8 mouse cellular contexts compared by ENCODE assay signal in the genomic region with DNA sequence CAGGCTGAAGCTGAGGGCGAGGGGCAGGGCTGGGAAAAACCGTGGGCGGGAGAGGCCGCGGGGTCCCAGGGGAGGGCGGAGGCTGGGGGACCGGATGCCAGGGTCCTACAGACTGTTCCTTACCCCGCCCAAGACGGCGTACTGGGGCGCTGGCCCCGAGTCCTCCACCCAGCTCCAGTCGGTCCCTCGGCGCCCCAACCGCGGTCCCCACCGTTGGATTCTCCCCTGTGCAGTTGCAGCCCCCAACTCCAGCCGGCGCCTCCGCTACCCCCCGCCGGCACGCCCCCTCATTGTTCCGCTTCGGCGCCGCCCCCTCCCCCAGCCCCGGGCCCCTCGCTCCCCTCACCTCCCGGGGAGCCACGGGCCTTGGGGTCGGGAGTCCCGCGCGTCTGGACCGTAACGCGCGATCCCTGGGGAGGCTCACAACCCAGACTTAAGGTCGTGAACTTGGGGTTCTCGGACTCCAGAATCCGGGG. TPM values are rescaled to one million over a fixed set of nuclear protein-coding genes. Genes with fewer than 3 reads are reported as not detected.
DNase-seq lines count a peak whose midpoint lies in the region; ATAC-seq and TF ChIP-seq lines count a peak whose summit lies in the region.

No protein-coding gene starts in this region.

- H3K9me3 ChIP-seq in G1E (replicated peaks) = no peaks in the 10 kb centered on the region
- H3K9me3 ChIP-seq in heart, embryonic 11.5 days (replicated peaks; ENCODE audit: control insufficient read depth, low read length) = no peaks in the 10 kb centered on the region
- no peaks in the 10 kb centered on the region for H3K9me3 ChIP-seq in kidney, embryonic 15.5 days (replicated peaks)

- H3K4me2 ChIP-seq in heart, embryonic 11.5 days = peak overlapping the region; percentile 97
- H3K4me2 ChIP-seq in kidney, embryonic 15.5 days = peak overlapping the region; percentile 73

- TF ChIP-seq POLR2A in spleen, adult 2 months (IDR thresholded peaks at IDR 0.05; ENCODE audit: low read depth, low read length) = peak; percentile 32; the same call in 1 of the 2 replicates

- H3K36me3 ChIP-seq in G1E (replicated peaks) = peaks cover 24% of the 10 kb centered on the region
- peaks cover 22% of the 10 kb centered on the region for H3K36me3 ChIP-seq in heart, embryonic 11.5 days (ENCODE audit: control insufficient read depth, insufficient read depth, low read length)
- H3K36me3 ChIP-seq in kidney, embryonic 15.5 days = peaks cover 38% of the 10 kb centered on the region
- peaks cover 19% of the 10 kb centered on the region for H3K36me3 ChIP-seq in spleen, adult 2 months (ENCODE audit: control insufficient read depth, insufficient read depth, low read length)

- TF ChIP-seq CTCF in G1E (IDR thresholded peaks at IDR 0.05; ENCODE audit: low read depth, low read length) = no peak
- no peak for TF ChIP-seq CTCF in spleen, adult 2 months (IDR thresholded peaks at IDR 0.05; ENCODE audit: extremely low read depth, insufficient read depth, insufficient read length, insufficient replicate concordance)

- peaks cover 56% of the 10 kb centered on the region for H3K4me1 ChIP-seq in G1E (ENCODE audit: insufficient read depth, low read depth, low read length)
- H3K4me1 ChIP-seq in heart, embryonic 11.5 days (ENCODE audit: control insufficient read depth, insufficient read depth, low read length) = peaks cover 26% of the 10 kb centered on the region
- H3K4me1 ChIP-seq in kidney, embryonic 15.5 days = peaks cover 60% of the 10 kb centered on the region
- peaks cover 20% of the 10 kb centered on the region for H3K4me1 ChIP-seq in spleen, adult 2 months (ENCODE audit: control insufficient read depth, insufficient read depth, insufficient read length)

- peaks cover 13% of the 10 kb centered on the region for H3K27me3 ChIP-seq in G1E (ENCODE audit: insufficient read depth, low read length)
- H3K27me3 ChIP-seq in heart, embryonic 11.5 days (ENCODE audit: control insufficient read depth, insufficient read depth, low read length) = no peaks in the 10 kb centered on the region
- no peaks in the 10 kb centered on the region for H3K27me3 ChIP-seq in kidney, embryonic 15.5 days
- no peaks in the 10 kb centered on the region for H3K27me3 ChIP-seq in spleen, adult 2 months (ENCODE audit: control insufficient read depth, insufficient read depth, low read length)

- peak; percentile 79 for DNase-seq in G1E (ENCODE audit: low spot score)
- peak; percentile 78 for DNase-seq in embryo, embryonic 11 days
- peak; percentile 72 for DNase-seq in lung, postnatal 14 days
- DNase-seq in spleen, adult 2 months (ENCODE audit: low read depth in 1 of 2, low spot score in 2 of 2) = peak in 1 of 2 experiments; percentile 79

- under 1% methylated on average over 36 of the region's 43 CpGs for WGBS in heart, embryonic 11.5 days (ENCODE audit: insufficient replicate concordance)
- under 1% methylated on average over 41 of the region's 43 CpGs for WGBS in kidney, embryonic 15.5 days
- WGBS in spleen, adult 2 months = under 1% methylated on average over 41 of the region's 43 CpGs

- peak overlapping the region; percentile 97 for H3K9ac ChIP-seq in heart, embryonic 11.5 days (ENCODE audit: low read depth, low read length)
- H3K9ac ChIP-seq in kidney, embryonic 15.5 days = peak overlapping the region; percentile 98

- peak overlapping the region; percentile 91 for H3K27ac ChIP-seq in heart, embryonic 11.5 days (ENCODE audit: low read depth, low read length)
- peak overlapping the region; percentile 97 for H3K27ac ChIP-seq in kidney, embryonic 15.5 days
- peak overlapping the region; percentile 96 for H3K27ac ChIP-seq in spleen, adult 2 months (ENCODE audit: insufficient read depth, low read length)

- peak overlapping the region; percentile 75 for H3K4me3 ChIP-seq in G1E (ENCODE audit: low read depth, low read length)
- peak overlapping the region; percentile 89 for H3K4me3 ChIP-seq in heart, embryonic 11.5 days (ENCODE audit: low read depth, low read length)
- peak overlapping the region; percentile 88 for H3K4me3 ChIP-seq in kidney, embryonic 15.5 days (replicated peaks)
- peak overlapping the region; percentile 92 for H3K4me3 ChIP-seq in spleen, adult 2 months (ENCODE audit: extremely low read depth, insufficient read depth, insufficient read length)

- no peak for ATAC-seq in G1E (ENCODE audit: extremely low read depth, insufficient number of reproducible peaks, low FRiP score, poor library complexity, severe bottlenecking)
- no peak for ATAC-seq in heart, embryonic 11.5 days (replicated peaks; ENCODE audit: insufficient number of reproducible peaks, low FRiP score, low TSS enrichment)
- 0 out of 2 replicates have a peak, but pooled peaks have one; percentile 2 for ATAC-seq in kidney, embryonic 15.5 days (replicated peaks; ENCODE audit: low FRiP score)
- ATAC-seq in activated CD4-positive, CD25-positive, alpha-beta regulatory T cell, adult 4 months = no peak
- ATAC-seq in frontal cortex, adult (ENCODE audit: low TSS enrichment) = no peak

RNA-seq across cellular contexts. Expression of a gene that starts 0.8 kb away (rescaled TPM):
- total RNA-seq in G1E (2014; fragmentation: Nextera tagmentation) = 2.9 and 5.2 TPM in 2 replicates
- 1.7 and 3.4 TPM in 2 replicates for total RNA-seq in G1E (2017)
- polyA plus RNA-seq in G1E (2012) = 8.0 and 8.2 TPM in 2 replicates
- 44.6 and 47.8 TPM in 2 replicates for polyA plus RNA-seq in heart, embryonic 11.5 days (2014; fragmentation: Nextera tagmentation; extraction: Ambion mirVana)
- 69.9 and 84.6 TPM in 2 replicates for polyA plus RNA-seq in kidney, embryonic 15.5 days (2015; fragmentation: Nextera tagmentation; extraction: Ambion mirVana)
- polyA plus RNA-seq in spleen, adult 2 months (2012; rRNA removed) = 64.0 and 66.4 TPM in 2 replicates
- 10 to 100 TPM; 61.5 to 70.3 TPM for polyA plus RNA-seq in activated CD4-positive, CD25-positive, alpha-beta regulatory T cell, adult 4 months (2017; shearing (Covaris generic))

RNA-seq across cellular contexts. Expression of a gene that starts 8.5 kb away (rescaled TPM):
- total RNA-seq in G1E (2014; fragmentation: Nextera tagmentation) = 39.0 and 42.8 TPM in 2 replicates
- 20.4 and 21.3 TPM in 2 replicates for total RNA-seq in G1E (2017)
- 25.5 and 28.3 TPM in 2 replicates for polyA plus RNA-seq in G1E (2012)
- polyA plus RNA-seq in heart, embryonic 11.5 days (2014; fragmentation: Nextera tagmentation; extraction: Ambion mirVana) = 10.9 and 11.6 TPM in 2 replicates
- polyA plus RNA-seq in kidney, embryonic 15.5 days (2015; fragmentation: Nextera tagmentation; extraction: Ambion mirVana) = 16.2 TPM in 2 replicates
- 106 and 138 TPM in 2 replicates for polyA plus RNA-seq in spleen, adult 2 months (2012; rRNA removed)
- polyA plus RNA-seq in activated CD4-positive, CD25-positive, alpha-beta regulatory T cell, adult 4 months (2017; shearing (Covaris generic)) = 100 to 1,000 TPM; 107 to 125 TPM

RNA-seq across cellular contexts. Expression of a gene that starts 21.0 kb away (rescaled TPM):
- total RNA-seq in G1E (2014; fragmentation: Nextera tagmentation) = 15.4 and 21.9 TPM in 2 replicates
- total RNA-seq in G1E (2017) = 17.7 and 21.0 TPM in 2 replicates
- 11.2 and 14.8 TPM in 2 replicates for polyA plus RNA-seq in G1E (2012)
- polyA plus RNA-seq in heart, embryonic 11.5 days (2014; fragmentation: Nextera tagmentation; extraction: Ambion mirVana) = 46.4 and 54.3 TPM in 2 replicates
- 52.6 and 57.7 TPM in 2 replicates for polyA plus RNA-seq in kidney, embryonic 15.5 days (2015; fragmentation: Nextera tagmentation; extraction: Ambion mirVana)
- 26.6 and 31.5 TPM in 2 replicates for polyA plus RNA-seq in spleen, adult 2 months (2012; rRNA removed)
- polyA plus RNA-seq in activated CD4-positive, CD25-positive, alpha-beta regulatory T cell, adult 4 months (2017; shearing (Covaris generic)) = 10 to 100 TPM; 29.7 to 30.6 TPM

RNA-seq across cellular contexts. Expression of a gene that starts 21.1 kb away (rescaled TPM):
- 848 and 905 TPM in 2 replicates for total RNA-seq in G1E (2014; fragmentation: Nextera tagmentation)
- total RNA-seq in G1E (2017) = 900 and 1,212 TPM in 2 replicates
- polyA plus RNA-seq in G1E (2012) = 1,941 and 2,248 TPM in 2 replicates
- 750 and 792 TPM in 2 replicates for polyA plus RNA-seq in heart, embryonic 11.5 days (2014; fragmentation: Nextera tagmentation; extraction: Ambion mirVana)
- 995 and 1,159 TPM in 2 replicates for polyA plus RNA-seq in kidney, embryonic 15.5 days (2015; fragmentation: Nextera tagmentation; extraction: Ambion mirVana)
- polyA plus RNA-seq in spleen, adult 2 months (2012; rRNA removed) = 1,505 and 1,761 TPM in 2 replicates
- polyA plus RNA-seq in activated CD4-positive, CD25-positive, alpha-beta regulatory T cell, adult 4 months (2017; shearing (Covaris generic)) = 1,000 to 10,000 TPM; 1,380 to 1,513 TPM

RNA-seq across cellular contexts. Expression of a gene that starts 21.2 kb away (rescaled TPM):
- 66.6 and 68.5 TPM in 2 replicates for total RNA-seq in G1E (2014; fragmentation: Nextera tagmentation)
- total RNA-seq in G1E (2017) = 69.1 and 96.2 TPM in 2 replicates
- 103 and 170 TPM in 2 replicates for polyA plus RNA-seq in G1E (2012)
- polyA plus RNA-seq in heart, embryonic 11.5 days (2014; fragmentation: Nextera tagmentation; extraction: Ambion mirVana) = 70.2 and 81.4 TPM in 2 replicates
- polyA plus RNA-seq in kidney, embryonic 15.5 days (2015; fragmentation: Nextera tagmentation; extraction: Ambion mirVana) = 86.8 and 100 TPM in 2 replicates
- polyA plus RNA-seq in spleen, adult 2 months (2012; rRNA removed) = 85.1 and 88.6 TPM in 2 replicates
- 10 to 100 TPM; 49.2 to 65.4 TPM for polyA plus RNA-seq in activated CD4-positive, CD25-positive, alpha-beta regulatory T cell, adult 4 months (2017; shearing (Covaris generic))
